17 mouse cellular contexts compared by ENCODE assay signal in genomic region chr2:120707041-120707440, GRCm38 (mm10).
"Had no signal": no experiment of that assay in that cellular context is flagged by ENCODE, and none has a peak within 500 bp of the region (broad histone marks: within the 10 kb centered on the region; RNA-seq: fewer than 3 reads in every experiment).

No protein-coding gene starts in this region.

- H3K4me3 ChIP-seq: liver, embryonic 13.5 days; liver, embryonic 15.5 days; lung, embryonic 15.5 days; megakaryocyte, embryonic 14.5 days; midbrain, embryonic 12.5 days; midbrain, embryonic 15.5 days; neural tube, embryonic 12.5 days; stomach, embryonic 15.5 days had no signal

- H3K4me2 ChIP-seq: liver, embryonic 11.5 days; liver, embryonic 13.5 days; liver, embryonic 15.5 days; lung, embryonic 15.5 days; midbrain, embryonic 12.5 days; midbrain, embryonic 15.5 days; neural tube, embryonic 12.5 days; stomach, embryonic 15.5 days had no signal

- H3K4me1 ChIP-seq: lung, embryonic 15.5 days; midbrain, embryonic 12.5 days; midbrain, embryonic 15.5 days; neural tube, embryonic 12.5 days; stomach, embryonic 15.5 days had no signal

- H3K9me3 ChIP-seq: liver, embryonic 13.5 days; liver, embryonic 15.5 days; lung, embryonic 15.5 days; megakaryocyte, embryonic 14.5 days; midbrain, embryonic 12.5 days; midbrain, embryonic 15.5 days; neural tube, embryonic 12.5 days; stomach, embryonic 15.5 days had no signal

- ATAC-seq: liver, postnatal 0 days; lung, postnatal 0 days; midbrain, embryonic 15.5 days had no signal

- DNase-seq: liver, embryonic 13.5 days; liver, postnatal 0 days; lung, adult 2 months; lung, postnatal 14 days; lung, postnatal 36 days; right cerebral cortex, postnatal 14 days had no signal

- H3K27me3 ChIP-seq: liver, embryonic 13.5 days; liver, embryonic 15.5 days; lung, embryonic 15.5 days; midbrain, embryonic 12.5 days; midbrain, embryonic 15.5 days; neural tube, embryonic 12.5 days; stomach, embryonic 15.5 days had no signal

- H3K36me3 ChIP-seq: liver, embryonic 15.5 days; midbrain, embryonic 15.5 days had no signal

- H3K9ac ChIP-seq: liver, embryonic 13.5 days; liver, embryonic 15.5 days; liver, postnatal 0 days; lung, embryonic 15.5 days; midbrain, embryonic 12.5 days; midbrain, embryonic 15.5 days; neural tube, embryonic 12.5 days; stomach, embryonic 15.5 days had no signal

- H3K27ac ChIP-seq: liver, embryonic 13.5 days; liver, embryonic 15.5 days; lung, embryonic 15.5 days; macrophage; midbrain, embryonic 12.5 days; midbrain, embryonic 15.5 days; neural tube, embryonic 12.5 days; stomach, embryonic 15.5 days; stomach, postnatal 0 days had no signal
